Mouse (Mus musculus): ENCODE data around the gene Zyx. TPM values are rescaled to one million over a fixed set of nuclear protein-coding genes. Genes with fewer than 3 reads are reported as not detected.

Zyx gene
- polyA plus RNA-seq, 1 experiment from 2014 or later, result 126 TPM

DNA sequence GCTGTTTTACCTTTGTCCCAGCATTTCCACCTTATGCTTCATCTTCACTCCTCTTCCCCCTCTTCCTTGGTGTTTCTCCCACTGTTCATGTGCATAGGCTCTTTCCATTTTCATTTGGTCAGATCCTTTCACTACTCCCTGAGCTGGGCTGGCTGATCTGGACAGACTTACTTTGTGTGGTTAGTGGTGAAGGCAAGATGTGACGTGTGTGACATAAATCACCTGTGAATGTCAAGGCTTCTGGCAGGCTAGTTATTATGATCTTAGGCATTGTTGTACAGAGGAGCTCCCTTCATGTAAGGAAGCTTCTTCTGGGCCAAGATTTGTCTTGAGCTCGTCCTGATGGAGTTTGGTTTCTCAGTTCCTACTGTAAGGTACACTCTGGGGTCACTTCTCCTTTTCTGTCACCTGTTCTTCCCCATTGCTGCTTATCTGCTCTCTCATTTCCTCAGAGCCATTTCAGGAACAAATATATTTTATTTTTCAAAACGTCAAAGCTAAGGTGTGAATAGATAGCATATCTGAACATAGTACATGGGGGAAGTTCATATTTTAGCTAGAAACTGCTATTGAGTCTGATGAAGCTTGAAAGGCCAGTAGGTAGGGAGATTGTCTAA, 47.7 kb downstream of the Zyx start:
- Histone ChIP-seq H3K27me3 (ENCODE audit: low read depth, poor library complexity, severe bottlenecking) (no peaks in the 10 kb centered on the region), H3K27ac (no peak overlapping the region), H3K4me1 (0 out of 2 replicates have a peak, but pooled peaks cover 1% of the 10 kb centered on the region), H3K36me3 (no peaks in the 10 kb centered on the region), H3K4me3 (no peak overlapping the region), H3K9me3 (replicated peaks) (no peaks in the 10 kb centered on the region)
- WGBS, result 85% methylated on average over 3 of the region's 3 CpGs
- no peak for DNase-seq (ENCODE audit: low spot score)

DNA sequence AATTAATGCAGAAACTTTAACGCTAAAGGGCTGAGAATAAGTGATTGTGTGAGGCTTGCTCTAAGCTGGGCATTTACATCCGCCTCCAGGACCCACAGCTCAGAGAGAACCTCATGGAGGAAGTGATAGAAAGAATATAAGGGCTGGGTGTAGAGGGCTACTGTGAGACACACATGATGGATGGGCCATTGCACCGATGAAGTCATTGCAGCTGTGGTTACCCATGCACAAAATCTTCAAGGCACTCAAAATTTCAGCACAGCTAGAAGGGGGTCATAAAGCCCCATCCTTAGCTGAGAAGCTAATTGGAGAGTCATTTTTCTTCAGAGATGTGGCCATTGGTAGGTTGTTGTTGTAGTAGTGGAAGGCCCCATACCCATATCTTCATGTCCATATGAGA, 48.9 kb downstream of the Zyx start:
- Histone ChIP-seq H3K36me3 (no peaks in the 10 kb centered on the region), H3K4me1 (no peaks in the 10 kb centered on the region), H3K27ac (no peak overlapping the region), H3K9me3 (replicated peaks) (no peaks in the 10 kb centered on the region), H3K4me3 (no peak overlapping the region), H3K27me3 (ENCODE audit: low read depth, poor library complexity, severe bottlenecking) (no peaks in the 10 kb centered on the region)
- 93% methylated on average over 3 of the region's 3 CpGs for WGBS
- no peak for DNase-seq (ENCODE audit: low spot score)

DNA sequence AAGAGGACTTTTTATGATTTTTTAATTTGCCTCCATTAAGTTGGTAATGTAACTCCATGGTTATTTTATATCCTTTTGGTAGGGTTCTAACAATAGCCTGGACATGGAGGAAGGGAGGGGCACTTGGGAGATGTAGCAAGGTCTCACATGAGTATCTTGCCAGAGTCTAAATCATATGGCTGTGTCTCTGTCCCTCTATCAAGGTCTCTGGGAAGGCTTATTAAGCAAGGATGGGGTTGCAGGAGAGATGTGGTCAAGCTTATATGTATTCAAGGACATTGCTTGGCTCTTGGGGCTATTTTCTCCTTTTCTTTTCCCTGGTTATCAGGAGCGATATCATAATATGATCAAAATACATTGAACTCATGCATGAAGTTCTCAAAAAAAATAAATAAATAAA, 49.6 kb downstream of the Zyx start:
- no peak overlapping the region for H3K4me3 ChIP-seq
- WGBS, result 94% methylated on average over 1 of the region's 1 CpGs

DNA sequence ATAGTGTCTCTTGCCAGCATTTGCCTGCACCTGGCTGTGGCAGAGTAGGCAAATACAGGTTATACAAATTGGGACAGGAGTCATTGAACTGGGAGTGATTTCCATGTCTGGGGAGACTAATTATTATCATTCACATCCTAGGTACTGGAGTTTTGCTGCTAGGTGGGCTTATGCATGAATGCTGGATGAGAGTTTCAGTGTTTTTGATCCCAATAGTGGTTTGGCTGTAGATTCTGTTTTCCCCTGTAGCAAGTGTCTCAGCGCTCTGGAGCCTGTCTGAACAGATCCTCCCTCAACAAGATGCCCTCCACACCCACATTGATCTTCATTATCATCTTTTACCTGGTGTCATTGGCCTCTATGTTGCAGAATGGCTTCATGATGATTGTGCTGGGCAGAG, 50.5 kb downstream of the Zyx start, which contains the start of gene Tas2r143:
TSS of gene Tas2r143 (plus strand) at position 301 of the 400 bp plus-strand sequence.
- Histone ChIP-seq H3K9me3 (replicated peaks) (no peaks in the 10 kb centered on the region), H3K4me1 (no peaks in the 10 kb centered on the region), H3K36me3 (no peaks in the 10 kb centered on the region), H3K27ac (no peak within 1 kb of the TSS), H3K27me3 (ENCODE audit: low read depth, poor library complexity, severe bottlenecking) (no peaks in the 10 kb centered on the region), H3K4me3 (no peak within 1 kb of the TSS)
- DNase-seq (ENCODE audit: low spot score), result no peak
- 91% methylated on average over 1 of the region's 1 CpGs for WGBS

More for the DNA sequence above, 49.6 kb downstream of the Zyx start:
- Histone ChIP-seq H3K36me3 (no peaks in the 10 kb centered on the region), H3K9me3 (replicated peaks) (no peaks in the 10 kb centered on the region), H3K27me3 (ENCODE audit: low read depth, poor library complexity, severe bottlenecking) (no peaks in the 10 kb centered on the region), H3K4me1 (no peaks in the 10 kb centered on the region), H3K27ac (no peak overlapping the region)
- DNase-seq (ENCODE audit: low spot score), result no peak

DNA sequence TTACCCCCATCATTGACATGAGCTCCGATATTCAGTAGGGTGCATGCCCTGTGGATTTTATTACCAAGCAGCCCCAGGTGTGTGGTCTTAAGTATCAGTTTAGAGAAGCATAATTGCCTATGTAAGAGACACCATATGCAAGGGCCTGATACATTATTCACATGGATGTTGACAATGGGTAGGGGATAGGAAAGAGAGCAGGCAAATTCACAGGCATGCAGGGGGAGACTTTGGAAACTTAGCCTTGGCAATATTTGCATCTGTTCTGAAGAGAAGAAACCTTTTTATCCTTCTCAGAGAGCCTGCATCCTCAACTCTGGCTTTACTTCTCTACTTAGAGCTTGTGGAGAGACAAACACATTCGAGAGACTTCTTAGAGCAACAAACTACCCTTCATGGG, 55.7 kb downstream of the Zyx start, which contains the start of gene Tas2r135:
TSS of gene Tas2r135 (plus strand) at position 301 of the 400 bp plus-strand sequence.
- Histone ChIP-seq H3K4me3 (no peak within 1 kb of the TSS), H3K4me1 (0 out of 2 replicates have a peak, but pooled peaks cover 5% of the 10 kb centered on the region), H3K36me3 (no peaks in the 10 kb centered on the region), H3K9me3 (replicated peaks) (no peaks in the 10 kb centered on the region), H3K27ac (no peak within 1 kb of the TSS), H3K27me3 (ENCODE audit: low read depth, poor library complexity, severe bottlenecking) (no peaks in the 10 kb centered on the region)
- WGBS, result 81% methylated on average over 2 of the region's 2 CpGs
- DNase-seq (ENCODE audit: low spot score), result no peak

Other genes starting within 250 kb of the Zyx start
- gene Tas2r139, start 208.7 kb upstream of the Zyx start, polyA plus RNA-seq (2016; fragmentation: Nextera tagmentation; extraction: Ambion mirVana), result not detected in 2 replicates
- not detected in 2 replicates for gene Tas2r144, start 134.3 kb upstream of the Zyx start, polyA plus RNA-seq (2016; fragmentation: Nextera tagmentation; extraction: Ambion mirVana)
- gene Gstk1, start 103.7 kb upstream of the Zyx start, polyA plus RNA-seq (2016; fragmentation: Nextera tagmentation; extraction: Ambion mirVana), result 12.3 and 19.5 TPM in 2 replicates
- 0.25 and 1.2 TPM in 2 replicates for gene Tmem139, start 87.7 kb upstream of the Zyx start, polyA plus RNA-seq (2016; fragmentation: Nextera tagmentation; extraction: Ambion mirVana)
- 77.0 and 91.8 TPM in 2 replicates for gene Casp2, start 84.6 kb upstream of the Zyx start, polyA plus RNA-seq (2016; fragmentation: Nextera tagmentation; extraction: Ambion mirVana)
- 0.59 and 0.64 TPM in 2 replicates for gene Clcn1, start 62.9 kb upstream of the Zyx start, polyA plus RNA-seq (2016; fragmentation: Nextera tagmentation; extraction: Ambion mirVana)
- 0.44 and 0.65 TPM in 2 replicates for gene Fam131b, start 25.0 kb upstream of the Zyx start, polyA plus RNA-seq (2016; fragmentation: Nextera tagmentation; extraction: Ambion mirVana)
- 7.2 and 7.7 TPM in 2 replicates for gene Epha1, start 23.6 kb downstream of the Zyx start, polyA plus RNA-seq (2016; fragmentation: Nextera tagmentation; extraction: Ambion mirVana)
- gene Tas2r143, start 50.6 kb downstream of the Zyx start, polyA plus RNA-seq (2016; fragmentation: Nextera tagmentation; extraction: Ambion mirVana), result not detected in 2 replicates
- gene Tas2r135, start 55.8 kb downstream of the Zyx start, polyA plus RNA-seq (2016; fragmentation: Nextera tagmentation; extraction: Ambion mirVana), result not detected in 2 replicates
- not detected in 2 replicates for gene Tas2r126, start 84.9 kb downstream of the Zyx start, polyA plus RNA-seq (2016; fragmentation: Nextera tagmentation; extraction: Ambion mirVana)
- gene Olfr458, start 115.6 kb downstream of the Zyx start, polyA plus RNA-seq (2016; fragmentation: Nextera tagmentation; extraction: Ambion mirVana), result not detected in 2 replicates
- 0.04 TPM in 1 of 2 replicates, not detected in the other for gene Olfr457, start 126.7 kb downstream of the Zyx start, polyA plus RNA-seq (2016; fragmentation: Nextera tagmentation; extraction: Ambion mirVana)
- 0.18 TPM in 1 of 2 replicates, not detected in the other for gene Olfr456, start 137.6 kb downstream of the Zyx start, polyA plus RNA-seq (2016; fragmentation: Nextera tagmentation; extraction: Ambion mirVana)
- not detected in 2 replicates for gene Olfr455, start 198.0 kb downstream of the Zyx start, polyA plus RNA-seq (2016; fragmentation: Nextera tagmentation; extraction: Ambion mirVana)
- not detected in 2 replicates for gene Tcaf3, start 248.1 kb downstream of the Zyx start, polyA plus RNA-seq (2016; fragmentation: Nextera tagmentation; extraction: Ambion mirVana)